Mouse (Mus musculus): ENCODE results near the gene Sdhb. TPM values are rescaled to one million over a fixed set of nuclear protein-coding genes. Genes with fewer than 3 reads are reported as not detected.

Sdhb gene
- total RNA-seq, 2 experiments from 2014 or later, result 1,306 to 1,387 TPM

DNA sequence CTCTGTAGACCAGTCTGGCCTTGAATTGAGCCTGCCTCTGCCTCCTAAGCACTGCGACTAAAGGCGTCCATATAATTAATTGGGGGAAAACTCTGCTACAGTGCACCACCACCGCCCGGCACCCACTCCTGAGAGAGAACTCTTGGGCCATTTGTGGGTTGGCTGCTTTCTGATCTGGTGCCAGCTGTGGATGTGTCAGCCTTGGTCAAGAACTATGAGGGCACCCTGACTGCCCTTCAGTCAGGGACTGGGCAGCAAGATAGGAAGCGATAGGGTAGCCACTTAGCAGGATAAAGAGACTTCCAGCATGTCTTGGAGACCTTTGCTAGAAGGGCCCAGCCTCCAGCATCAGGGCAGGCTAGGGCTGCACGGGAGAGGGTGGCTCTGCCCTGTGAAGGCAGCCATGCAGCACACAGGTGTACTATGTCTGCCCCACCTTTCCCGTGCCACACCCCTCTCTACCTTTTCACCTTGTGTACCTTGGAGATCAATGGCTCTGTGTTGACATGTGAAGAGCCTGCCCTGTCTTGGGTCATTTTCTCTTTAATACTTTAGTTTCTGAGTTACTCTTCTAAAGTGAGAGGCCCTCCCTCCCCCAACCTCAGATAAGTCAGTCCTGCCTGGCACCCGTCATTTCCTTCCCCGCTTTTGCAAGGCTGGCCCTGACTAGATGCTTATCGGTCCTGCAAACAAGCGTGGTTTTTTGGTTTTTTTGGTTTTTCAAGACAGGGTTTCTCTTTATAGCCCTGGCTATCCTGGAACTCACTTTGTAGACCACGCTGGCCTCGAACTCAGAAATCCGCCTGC, 17.1 kb downstream of the Sdhb start:
- no peak for DNase-seq

DNA sequence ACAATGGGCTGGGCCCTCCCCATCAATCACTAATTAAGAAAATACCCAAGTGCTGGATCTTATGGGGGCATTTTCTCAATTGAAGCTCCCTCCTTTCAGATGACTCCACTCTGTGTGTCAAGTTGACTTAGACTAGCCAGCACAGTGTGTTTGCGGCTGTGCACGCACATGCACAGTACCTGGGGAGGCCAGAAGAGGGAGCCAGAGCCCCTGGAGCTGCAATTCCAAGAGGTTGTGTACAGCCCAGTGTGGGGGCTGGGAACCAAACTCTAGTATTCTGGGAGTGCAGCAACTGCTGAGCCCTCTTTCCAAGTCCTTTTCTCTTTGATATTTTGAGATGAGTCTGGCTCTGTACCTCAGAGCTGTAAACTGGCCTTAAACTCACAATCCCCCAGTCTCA, 20.6 kb downstream of the Sdhb start:
- no peak for DNase-seq

DNA sequence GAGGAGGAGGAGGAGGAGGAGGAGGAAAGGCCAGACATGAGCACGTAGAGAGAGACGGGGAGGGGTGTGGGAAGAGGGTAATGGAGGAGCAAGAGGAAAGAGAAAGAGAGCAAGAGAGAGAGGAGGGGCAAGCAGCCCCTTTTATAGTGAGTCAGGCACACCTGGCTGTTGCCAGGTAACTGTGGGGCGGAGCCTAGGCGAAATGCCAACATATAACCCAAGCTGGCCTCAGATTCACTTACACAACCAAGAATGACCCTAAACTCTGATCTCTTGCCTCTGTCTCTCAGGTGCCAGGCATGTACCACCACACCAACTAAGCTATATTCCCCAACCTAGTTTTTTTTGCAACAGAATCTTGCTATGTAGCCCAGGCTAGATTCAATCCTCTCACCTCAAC, 21.8 kb downstream of the Sdhb start:
- no peak for DNase-seq

DNA sequence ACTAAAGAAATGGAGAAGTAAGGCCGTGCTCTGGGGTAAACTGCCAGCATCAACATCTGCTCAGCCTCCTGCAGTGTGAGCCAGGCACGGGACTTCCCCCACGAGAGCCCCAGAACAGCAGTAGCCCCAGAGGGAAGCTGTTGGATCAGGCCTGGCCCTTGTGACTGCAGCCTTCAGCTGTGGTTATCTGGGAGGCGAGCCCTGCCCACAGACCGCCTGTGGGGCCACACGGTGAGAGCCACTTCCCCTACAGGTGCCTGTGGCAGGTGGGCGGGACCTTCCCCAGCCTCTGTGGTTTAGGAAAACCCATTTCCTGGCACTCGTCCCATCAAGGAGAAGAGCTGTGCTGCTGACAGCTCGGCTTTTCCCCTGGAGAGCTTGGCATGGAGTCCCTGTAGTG, 22.4 kb downstream of the Sdhb start:
- peak; percentile 54 to 89 for DNase-seq

DNA sequence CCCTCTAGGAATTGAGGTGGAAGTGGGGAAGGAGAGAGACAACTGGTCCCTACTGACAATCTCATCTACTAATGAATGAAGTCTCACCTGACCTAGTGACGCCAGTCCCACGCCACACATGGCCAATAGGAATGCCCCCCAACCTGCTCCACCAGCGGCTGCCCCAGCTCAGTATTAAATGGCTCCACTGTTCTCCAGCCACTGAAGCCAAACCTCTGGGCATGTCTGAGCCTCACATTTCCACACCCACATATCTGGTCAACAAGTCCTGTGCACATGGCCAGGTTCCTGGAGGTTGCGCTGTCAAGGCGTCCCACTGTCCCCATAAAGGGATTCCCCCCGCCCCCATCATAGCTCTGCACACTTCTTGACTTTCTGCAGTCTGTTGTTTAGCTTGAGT, 23.5 kb downstream of the Sdhb start:
- DNase-seq, result no peak

DNA sequence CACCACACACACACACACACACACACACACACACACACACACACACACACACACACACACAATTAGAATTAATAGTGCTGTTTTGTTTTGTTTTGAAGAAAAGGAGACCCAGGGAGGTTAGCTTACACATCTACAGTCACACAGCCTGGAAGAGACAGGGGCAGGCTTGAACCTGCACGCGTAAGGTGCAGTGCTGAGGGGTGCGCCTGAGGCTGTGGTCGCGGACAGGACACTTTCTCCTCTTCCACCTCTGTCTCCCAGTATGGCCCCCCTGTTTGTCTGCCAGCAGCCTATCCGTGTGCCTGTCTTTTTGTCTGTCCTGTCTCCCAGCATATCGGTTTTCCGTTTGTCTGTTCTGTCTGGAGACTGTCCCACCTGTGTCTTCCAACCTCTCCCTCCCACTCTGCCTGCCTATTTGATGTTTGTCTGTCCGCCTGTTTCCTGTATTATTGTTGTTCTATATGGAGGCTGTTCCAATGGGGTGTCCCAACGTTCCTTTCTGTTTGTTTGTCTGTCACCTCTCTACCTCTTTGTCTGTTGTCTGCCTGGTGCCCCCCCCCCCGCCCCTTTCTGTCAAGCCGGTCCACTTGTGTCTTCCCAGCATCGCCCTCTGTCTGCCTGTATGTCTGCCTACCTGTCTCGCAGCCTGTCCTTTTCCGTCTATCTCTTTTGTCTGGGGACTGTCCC, 25.2 kb downstream of the Sdhb start:
- DNase-seq, result no peak

DNA sequence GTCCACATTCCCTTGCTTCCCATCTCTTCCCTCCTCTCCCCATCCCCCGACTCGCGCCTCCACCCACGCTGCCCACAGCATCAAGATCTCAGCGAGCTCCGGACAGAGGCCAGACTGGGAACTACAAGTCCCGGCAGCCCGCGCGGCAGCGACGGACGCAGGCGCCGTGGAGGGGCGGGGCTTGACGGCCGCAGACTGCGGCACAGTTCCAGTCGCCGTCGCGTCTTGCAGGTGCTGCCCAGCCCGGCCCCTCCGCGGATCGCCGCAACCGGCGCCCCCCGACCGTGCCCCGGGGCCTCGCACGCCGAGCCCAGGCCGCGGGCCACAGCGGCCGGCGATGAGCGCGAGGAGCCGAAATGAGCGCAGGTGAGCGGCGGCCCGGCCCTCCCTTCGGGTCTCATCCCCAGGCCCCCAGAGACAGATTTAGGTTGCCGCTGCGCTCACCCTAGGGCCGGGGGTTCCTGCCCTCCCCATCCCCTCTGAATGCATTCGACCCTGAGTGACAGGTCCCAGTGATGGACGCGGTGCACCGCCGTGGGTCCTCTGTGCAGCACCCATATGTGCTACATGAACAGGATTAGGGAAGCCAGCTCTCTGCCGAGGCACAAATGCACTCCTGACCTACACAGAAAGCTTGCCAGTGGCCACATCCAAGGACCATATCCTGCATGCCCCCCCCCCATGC, 25.9 kb downstream of the Sdhb start, which contains the start of gene Atp13a2:
Atp13a2 (plus strand) TSS at position 163 of the 685 bp plus-strand sequence.
- peak; percentile 92 to 94 for DNase-seq

DNA sequence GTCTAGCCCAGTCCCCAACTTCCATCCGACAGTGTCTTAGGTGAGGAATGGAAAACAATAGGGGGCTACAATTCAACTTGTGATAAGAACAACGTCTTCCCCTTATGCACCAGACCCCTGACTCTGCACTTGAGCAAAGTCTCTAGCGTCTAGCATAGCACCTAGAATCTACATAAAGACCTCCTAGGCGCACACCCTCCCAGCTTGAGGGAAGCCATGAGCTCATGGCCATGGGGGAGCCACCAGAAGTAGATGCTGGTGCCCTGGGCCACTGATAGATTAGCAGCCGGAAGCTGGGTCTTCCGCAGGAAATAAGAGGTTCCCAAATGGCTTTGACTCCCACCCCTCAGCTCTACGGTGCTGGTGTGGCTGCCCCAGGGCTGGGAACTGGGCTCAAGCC, 26.5 kb downstream of the Sdhb start:
- DNase-seq, result no peak

DNA sequence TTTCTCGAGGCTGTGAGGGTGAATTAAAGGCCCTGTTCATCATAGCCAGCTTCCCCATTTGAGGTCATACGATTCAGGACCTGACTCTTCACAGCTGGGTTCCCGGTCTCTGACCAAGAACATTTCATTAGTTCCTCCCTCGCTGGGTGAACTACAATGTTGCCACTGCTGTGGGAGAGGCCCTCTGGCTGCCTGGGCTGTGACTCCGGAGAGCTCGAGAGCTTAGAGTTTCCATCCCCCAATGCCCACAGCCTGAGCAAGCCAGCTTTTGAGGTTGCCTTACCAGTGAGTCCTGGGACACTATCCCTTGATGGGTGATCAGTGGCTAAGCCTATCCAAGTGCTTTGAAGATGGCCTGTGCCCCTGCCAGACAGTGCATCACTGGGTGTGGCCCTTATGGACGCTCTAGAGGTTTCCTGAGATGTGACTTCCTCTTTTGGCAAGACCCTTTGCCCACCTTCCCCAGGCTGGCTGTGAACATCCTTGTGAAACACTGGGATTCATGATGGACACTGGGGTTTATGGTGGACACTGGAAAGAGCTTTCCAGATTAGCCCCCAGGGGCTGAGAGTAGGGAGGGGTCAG, 27.8 kb downstream of the Sdhb start:
- DNase-seq, result peak; percentile 25 to 64

DNA sequence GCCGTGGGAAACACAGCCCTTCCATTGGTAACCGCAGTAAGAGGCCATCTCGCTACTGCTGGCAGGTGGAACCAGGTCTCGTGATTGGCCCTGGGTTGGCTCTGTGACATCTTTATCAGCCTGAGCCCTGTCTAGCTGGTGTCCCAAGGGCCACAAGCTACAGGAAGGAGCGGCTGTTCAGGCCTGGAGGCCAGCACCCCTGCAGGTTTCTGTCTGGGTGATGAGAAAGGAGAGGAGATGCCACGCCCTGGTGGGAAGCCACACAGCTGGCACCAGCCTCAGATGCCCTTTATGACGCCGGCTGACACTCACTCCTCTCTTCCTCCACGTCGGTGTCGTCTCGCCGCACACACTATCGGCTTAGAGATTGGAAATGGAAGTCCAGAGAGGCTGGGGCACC, 28.4 kb downstream of the Sdhb start:
- DNase-seq, result no peak

DNA sequence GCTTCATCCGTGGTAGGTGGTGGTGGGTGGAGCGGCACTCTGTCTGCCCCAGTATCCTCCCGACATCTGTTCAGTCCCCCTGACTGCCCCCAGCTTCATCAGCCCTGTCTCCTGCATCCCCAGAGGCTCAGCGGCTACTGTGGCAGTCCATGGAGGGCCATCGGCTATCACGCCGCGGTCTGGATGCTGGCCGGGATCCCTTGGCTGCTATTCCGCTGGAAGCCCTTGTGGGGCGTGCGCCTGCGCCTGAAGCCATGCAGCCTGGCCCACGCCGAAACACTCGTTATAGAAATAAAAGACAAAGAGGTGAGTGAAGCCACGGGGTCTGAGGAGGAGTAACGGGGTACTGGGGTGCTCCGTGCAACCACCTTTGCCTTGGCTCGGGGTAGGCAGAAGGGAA, 31.2 kb downstream of the Sdhb start:
- no peak for DNase-seq

DNA sequence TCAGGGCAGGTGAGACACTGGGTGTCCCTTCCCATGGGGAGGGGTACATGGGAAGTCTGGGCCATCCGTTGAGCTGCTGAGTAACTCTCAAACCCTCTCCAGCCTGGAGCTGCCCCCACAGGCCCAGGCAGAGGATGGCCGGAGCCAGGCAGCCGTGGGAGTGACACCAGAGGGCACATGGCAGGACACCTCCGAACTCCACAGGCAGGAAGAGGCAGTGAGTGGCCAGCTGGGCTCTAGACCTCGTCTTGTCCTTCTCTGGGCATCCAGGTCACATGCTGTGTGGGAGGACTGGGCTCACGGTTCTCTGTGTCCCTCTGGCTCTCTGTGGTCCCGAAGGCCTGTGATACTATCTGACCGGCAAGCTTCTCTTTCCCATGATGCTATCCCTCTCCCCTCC, 32.8 kb downstream of the Sdhb start:
- DNase-seq, result no peak

DNA sequence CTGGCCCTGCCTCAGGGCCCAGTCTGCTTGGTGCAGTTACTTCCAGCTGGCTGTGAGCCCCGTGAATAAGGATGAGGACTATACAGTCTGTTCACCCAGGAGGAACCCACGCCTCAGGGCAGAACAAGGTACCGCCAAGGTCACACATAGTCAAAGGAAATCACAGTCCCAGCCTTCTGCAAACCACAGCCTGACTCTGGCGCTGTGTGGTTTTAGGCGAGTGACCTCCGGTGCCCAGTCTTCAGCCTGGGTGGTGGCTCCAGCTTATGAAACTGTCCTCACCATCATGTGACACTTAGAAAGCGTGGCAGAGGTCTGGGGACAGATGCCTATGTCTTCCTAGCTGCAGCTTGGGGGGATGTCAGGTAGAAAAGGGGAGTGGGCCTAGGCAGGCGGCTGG, 34.8 kb downstream of the Sdhb start:
- no peak for DNase-seq

DNA sequence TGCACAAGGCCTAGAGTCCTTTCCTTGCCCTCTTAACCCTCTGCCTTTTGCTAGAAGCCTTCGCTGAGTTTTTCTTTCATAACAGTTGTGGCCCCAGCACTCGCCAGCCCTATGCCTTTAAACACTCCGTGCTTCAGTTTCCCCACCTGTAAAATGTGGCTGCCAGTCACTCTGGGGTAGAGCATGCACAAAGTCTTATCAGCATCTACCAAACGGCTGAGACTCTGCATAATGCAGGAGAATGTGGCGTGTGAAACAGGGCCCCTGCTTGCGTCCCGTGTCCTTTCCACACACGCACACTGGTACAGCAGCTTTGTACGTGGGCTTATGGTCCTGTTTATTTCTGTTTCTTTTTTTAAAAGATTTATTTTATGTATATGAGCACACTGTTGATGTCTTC, 35.8 kb downstream of the Sdhb start:
- no peak for DNase-seq

DNA sequence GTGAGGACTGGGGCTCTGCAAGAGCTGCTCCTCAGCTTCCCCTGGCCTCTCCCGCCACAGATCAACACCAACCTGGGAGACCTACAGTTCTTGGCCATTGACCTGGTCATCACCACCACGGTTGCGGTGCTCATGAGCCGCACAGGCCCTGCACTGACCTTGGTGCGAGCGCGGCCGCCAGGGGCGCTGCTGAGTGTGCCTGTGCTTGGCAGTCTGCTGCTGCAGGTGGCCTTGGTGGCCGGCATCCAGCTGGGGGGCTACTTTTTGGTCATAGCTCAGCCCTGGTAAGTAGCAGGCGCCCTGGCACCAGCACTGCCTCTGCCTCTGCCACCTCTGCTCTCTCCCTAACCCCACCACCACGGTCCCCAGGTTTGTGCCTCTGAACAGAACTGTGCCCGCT, 45.0 kb downstream of the Sdhb start:
- DNase-seq, result no peak

DNA sequence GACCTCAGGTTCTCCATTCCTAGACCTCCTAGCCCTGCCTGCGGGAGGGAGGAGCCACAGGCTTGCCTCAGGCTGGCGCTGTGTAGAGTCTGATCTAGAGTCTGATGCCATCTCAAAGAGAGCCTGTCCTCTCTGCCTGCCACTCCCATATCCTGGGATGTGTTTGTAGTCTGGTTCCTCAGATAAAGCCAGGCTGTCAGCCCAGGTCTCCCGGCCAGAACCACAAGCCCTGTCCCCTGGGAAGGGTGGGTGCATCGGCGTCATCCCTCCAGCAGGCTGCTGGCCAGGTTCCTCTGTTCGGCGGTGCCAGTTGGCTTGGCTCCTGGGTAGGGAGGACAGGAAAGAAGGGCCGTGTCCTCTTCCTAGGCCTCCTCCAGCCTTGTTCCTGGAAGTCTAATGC, 47.0 kb downstream of the Sdhb start:
- peak; percentile 82 to 87 for DNase-seq

DNA sequence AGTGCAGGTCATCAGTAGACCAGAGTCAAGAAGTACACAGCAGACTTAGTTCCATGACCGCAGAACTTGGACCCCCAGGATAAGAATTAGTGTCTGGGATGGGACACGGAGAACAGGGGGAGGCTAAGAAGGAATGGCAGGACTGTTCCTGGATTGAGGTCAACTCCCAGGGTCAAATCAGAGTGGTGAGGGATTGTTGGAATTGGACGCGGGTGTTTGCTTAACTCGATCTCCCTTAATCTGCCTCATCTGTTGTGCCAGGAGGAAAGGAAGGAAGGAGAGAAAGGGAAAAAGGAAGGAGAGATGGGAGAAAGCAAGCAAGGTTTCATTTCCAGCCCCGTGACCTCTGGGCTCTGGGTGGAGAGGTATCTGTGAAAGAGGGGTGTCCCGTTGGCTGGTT, 49.1 kb downstream of the Sdhb start, which contains the start of gene Mfap2:
Mfap2 (plus strand) TSS at position 301 of the 400 bp plus-strand sequence.
- DNase-seq, result no peak

DNA sequence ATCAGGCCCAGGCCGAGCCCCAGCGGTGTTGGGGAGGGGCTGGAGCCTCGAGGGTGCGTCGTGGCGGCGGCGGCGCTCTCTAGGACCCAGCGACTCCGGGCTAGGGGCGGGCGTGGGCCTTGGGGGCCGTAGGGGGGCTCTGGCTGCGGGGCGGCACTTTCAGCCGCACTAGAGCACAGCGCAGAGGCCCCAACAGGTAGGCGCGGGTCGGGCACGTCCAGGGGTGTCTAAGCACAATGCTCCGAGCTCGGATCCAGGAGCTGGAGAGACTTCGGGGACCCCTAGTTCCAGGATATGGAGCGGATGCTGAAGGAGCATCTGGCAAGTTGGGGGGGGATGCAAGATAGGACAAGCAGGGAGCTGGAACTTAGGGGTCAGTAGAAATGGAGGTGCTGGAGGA, 49.5 kb downstream of the Sdhb start:
- DNase-seq, result peak in 1 of 2 experiments; percentile 36

DNA sequence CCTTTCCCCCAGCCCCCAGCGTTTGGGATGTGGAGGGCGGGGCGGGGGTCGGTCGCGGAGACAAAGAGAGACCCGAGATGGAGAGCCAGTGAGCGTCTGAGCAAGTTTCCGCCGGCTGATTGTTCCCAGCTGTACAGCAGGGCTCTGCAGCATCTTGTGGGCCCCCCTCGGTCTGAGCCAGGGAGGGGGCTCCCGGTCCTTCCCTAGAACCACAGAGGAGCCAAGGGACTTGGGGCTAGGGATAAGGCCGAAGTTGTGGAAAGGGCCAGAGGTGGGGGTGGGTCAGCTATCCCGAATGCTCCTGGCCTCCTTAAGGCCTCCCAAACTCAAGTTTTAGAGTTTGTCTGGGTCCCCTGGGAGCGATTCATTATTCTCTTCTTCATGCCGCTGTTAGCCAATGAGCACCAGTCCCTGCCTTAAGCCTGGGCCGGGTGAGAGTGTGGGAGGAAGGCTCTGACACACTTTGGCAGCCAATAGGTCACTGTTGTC, 50.0 kb downstream of the Sdhb start:
- DNase-seq, result peak; percentile 34 to 45

DNA sequence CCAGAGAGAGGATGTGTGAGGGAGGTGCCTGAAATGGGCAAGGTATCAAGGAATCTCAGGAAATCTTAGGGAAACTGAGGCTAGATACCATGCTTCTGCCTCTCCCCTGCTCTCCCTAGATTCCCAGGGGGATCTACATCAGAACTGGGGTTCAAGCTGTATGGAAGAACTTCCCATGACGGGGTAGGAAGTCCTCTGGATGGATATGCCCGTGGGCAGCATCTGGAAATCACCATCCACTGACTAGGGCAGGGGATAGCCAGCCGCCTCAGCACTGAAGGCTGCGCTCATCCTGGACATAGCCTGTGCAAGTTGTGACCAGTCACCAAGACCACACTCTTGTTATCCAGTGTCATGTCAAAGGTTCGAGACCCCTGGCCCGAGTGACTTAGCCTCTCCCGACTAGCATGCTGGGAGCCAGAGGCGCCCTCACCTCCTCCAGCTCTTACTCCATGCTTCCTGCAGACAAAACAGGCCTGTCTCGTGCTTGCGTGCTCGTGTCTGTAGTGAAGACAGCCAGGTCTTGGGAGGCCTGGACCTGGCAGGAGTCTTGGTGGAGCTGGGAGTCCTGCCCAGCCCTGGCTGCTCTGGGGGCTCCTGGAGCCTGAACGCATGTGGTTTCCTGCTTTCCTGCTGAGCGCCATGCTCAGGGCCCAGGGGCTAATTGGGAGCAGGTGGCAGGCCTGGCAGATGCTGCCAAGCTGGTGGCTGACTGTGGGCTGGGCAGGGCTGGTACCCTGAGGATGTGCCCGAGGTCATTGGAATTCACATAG, 50.7 kb downstream of the Sdhb start:
- DNase-seq, result peak; percentile 41 to 45

DNA sequence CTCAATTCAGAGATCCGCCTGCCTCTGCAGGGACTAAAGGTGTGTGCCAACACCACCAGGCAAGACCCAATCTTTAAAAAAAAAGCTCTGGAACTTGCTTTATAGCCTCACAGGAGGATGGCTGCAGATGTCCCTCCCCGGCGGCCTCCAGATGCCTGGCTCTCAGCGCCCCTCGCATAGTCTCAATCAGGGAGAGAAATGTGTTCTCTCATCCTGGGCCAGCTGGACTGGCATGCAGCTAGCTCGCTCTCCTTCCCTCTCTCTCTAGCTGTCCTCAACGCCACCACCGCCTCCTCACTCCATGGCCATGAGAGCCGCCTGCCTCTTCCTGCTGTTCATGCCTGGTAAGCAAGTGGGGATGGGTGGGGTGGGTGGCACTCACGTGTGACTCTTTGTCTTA, 51.6 kb downstream of the Sdhb start:
- no peak for DNase-seq

DNA sequence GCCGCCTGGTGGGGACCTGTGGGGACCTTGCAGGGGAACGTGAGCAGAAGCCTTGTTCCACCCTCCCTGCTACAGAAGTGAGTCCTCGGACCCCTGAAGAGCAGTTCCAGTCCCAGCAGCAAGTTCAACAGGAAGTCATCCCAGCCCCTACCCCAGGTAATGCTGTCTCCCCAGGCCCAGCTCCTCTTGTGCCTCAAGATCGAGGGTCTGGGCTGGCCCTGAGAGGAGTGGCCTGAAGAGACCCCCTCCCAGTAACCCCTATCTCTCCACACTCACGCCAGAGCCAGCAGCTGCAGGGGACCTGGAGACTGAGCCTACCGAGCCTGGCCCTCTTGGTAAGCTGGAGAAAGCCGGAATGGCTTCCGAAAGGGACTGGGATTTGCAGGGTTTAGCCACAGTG, 53.1 kb downstream of the Sdhb start:
- no peak for DNase-seq
